Mouse (Mus musculus) right cerebral cortex, postnatal 10 days (tissue): ENCODE measurements around the gene Tpst2.

Source experiments
- DNase-seq, 2 experiments: peaks; one replicate each; pipeline ENCODE4 v3.0.0; 2021; ENCODE audit warnings: low spot score in 2 of 2

Tpst2 gene

DNA sequence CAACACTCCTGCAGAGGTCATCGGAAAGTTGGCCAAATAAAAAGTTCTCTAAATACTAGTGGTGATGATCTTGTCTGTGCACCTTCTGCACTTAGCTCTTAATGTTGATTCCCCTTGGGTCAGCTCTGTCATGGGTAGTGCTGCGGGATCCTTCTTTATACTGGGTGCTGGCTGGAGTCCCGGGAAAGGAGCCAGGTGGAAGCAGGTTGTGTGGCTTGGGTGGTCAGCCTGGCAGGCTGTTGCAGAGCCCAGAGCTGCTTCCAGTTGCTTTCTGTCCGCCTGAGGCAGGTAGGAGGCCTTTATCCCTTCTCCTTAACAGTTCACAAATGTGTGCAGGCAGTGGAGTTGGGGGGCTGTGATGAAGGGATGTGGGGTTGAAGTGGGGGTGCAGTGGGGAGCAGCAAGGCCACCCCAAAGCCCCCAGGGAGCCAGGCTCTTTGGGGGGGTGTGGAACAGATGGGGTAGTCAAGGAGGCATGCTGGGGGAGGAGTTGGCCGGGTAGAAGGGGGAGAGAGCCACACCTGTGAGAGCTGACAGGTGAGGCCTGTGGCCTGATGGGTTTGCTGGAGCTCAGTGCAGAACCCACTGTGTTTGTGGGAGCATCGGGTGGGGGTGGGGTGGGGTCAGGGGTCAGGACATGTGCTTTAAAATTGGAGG lies 5.8 kb downstream of the Tpst2 start:
- no peak for DNase-seq

DNA sequence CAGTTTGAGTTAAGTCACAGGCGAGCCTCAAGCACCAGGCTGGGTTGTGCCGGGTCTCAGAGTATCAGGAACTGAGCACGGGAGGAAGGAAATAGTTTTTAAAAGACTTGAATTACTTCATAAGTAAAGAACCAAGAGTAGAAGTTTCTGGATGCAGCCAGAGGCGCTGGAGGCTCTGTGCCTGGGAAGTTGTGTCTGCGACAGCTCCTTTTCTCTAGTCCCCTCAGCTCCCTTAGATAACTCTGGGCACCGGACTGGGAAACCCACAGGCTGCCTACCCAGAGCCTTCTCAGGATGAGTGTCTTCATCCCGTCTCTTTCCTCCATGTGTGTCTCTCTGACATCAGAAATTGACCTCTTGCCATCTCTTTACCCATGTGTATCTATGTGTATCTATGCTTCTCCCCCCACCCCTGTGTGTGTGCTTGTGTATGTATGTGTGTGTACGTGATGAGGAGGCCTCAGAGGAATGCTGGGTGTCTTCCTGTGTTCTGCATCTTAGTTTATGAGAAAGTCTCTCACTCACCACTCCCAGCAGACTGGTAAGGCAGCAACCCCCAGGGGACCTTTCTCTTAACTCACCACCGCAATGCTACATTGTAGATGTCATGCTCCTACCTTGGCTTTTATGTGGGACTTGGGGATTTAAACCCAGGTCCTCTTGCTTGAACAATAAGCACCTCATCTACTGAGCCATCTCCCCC lies 6.4 kb downstream of the Tpst2 start:
- DNase-seq, result no peak

DNA sequence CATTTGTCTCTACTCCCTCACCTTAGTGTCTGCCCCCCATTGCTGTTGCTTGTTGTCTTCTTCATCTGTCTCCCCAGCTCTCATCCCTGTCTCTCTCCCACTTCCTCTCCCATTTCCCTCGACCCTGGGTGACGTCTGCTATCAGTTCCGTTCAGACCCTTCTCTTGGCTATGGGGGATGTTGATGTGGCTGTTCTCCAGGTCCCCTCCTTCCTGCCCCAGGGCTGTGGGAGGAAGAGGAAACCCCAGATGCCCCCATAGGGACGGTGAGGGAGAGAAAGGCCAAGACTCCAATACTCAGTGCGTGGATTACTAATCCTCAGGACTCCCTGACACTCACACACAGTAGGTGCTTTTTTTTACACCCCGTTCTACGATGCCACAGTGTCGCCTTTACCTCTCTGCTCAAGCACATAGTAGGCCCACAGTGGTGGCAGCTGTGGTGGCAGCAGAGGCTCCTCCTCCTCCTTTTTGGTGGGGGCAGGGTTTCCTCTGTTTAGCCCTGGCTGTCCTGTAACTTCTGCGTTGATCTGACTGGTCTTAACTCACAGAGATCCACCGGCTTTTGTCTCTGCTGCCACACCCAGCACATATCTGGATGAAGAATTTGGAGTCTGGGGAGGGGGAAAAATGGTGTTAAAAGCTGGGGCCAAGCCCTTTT lies 7.2 kb downstream of the Tpst2 start:
- DNase-seq, result no peak

DNA sequence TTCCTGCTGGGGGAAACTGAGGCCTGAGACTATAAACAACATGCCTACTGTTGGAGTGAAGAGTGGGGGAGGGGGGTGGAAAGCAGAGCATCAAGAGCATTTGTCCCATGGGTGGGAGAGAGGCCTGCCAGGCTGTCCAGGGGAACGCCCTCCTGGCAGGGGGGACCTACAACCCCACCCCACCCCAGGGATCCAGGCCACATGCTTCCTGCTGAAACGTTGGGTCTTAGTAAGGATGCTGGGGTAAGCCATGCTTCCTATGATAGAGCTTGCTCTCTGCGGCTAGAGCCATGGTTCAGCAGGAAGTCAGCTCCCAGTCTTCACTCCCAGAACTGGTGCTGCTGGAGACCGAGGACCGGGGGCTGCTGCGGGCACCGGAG lies 7.7 kb downstream of the Tpst2 start:
- no peak for DNase-seq

DNA sequence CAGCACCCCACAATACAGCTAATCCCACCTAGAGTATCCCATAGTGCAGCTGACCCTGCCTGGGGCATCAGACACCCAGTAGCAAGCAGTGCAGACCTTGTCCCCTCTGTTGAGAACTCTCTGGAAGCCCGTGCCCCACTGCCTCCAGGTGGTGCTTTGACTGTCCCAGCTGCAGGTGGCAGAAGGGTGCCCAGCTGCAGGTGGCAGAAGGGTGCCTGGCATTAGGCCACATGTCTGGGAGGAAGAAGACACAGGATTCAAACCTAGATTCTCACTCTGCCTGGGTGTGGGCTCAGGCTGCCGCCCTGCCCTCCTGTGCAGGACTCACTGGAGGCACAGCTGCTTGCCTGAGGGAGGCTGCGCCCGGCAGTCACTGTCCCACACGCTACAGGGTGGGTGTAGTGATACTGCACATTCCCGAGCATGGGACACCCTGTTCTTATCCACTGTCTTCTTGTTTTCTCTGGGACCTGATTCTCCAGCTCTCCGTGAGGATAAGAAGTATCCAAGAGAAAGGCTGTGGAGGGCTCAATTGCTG lies 9.1 kb downstream of the Tpst2 start:
- no peak for DNase-seq

DNA sequence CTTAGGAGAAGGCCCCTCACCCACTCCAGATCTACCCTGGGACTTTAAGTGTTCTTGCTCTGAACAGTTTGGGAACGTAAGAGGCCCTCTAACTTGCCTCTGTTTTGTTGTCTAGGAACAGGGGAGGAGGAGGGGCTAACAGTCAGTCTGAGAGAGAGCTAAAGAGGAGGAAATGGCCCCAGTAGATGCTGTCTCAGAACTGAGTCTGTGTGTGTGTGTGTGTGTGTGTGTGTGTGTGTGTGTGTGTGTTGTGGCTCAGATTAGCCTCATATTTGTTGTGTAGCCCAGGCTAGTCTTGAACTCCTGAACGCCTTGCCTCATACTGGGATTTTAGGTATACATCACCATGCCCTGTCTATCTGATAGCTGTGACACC lies 10.1 kb downstream of the Tpst2 start:
- no peak for DNase-seq

DNA sequence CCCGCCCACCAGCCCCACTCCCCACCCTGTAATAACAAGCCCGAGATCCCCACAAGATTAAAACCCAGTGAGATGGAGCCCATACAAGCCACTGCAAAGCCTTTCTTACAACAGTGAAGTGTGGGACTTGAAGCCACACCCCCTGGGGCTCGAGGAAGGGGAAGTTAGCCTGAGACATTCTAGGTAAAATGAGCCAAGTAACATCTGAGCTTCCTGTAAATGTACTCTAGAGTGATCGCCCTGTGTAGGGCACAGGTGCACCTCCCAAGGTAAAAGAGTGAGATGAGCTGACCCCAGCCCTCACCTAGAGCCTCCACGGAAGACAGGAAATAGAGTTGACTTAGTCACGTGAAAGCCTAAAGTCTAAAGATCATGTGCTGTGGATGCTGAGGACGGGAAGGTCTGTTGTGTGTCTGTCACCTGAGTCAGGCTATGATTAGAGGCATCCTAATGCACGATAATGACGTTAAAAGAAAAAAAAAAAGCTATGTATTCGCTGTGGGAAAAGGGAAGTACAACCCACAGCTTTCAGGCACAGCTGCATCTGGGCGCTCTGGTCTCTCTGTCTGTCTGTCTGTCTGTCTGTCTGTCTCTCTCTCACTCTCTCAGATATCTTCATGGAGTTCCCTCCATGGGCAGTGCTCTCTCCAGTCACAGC lies 10.6 kb downstream of the Tpst2 start:
- no peak for DNase-seq

DNA sequence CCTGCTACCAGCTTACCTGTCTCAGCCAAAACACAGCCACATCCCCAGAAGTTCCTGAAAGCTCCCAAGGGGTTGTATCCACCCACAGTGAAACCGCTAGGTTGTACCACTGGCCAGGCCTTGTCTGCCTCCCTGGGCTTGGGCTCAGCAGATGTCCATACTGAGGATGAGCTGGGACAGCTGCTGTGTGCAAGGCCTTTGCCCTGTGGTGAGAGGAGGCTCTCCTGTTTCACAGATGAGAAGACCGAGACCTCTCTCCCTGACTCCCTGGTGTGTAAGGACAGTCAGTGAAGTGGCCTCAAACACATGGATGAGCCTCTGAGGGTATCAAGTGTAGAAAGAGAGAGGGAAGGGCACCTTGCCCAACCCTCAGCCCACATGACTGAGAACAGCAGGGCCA lies 11.2 kb downstream of the Tpst2 start:
- DNase-seq, result no peak

DNA sequence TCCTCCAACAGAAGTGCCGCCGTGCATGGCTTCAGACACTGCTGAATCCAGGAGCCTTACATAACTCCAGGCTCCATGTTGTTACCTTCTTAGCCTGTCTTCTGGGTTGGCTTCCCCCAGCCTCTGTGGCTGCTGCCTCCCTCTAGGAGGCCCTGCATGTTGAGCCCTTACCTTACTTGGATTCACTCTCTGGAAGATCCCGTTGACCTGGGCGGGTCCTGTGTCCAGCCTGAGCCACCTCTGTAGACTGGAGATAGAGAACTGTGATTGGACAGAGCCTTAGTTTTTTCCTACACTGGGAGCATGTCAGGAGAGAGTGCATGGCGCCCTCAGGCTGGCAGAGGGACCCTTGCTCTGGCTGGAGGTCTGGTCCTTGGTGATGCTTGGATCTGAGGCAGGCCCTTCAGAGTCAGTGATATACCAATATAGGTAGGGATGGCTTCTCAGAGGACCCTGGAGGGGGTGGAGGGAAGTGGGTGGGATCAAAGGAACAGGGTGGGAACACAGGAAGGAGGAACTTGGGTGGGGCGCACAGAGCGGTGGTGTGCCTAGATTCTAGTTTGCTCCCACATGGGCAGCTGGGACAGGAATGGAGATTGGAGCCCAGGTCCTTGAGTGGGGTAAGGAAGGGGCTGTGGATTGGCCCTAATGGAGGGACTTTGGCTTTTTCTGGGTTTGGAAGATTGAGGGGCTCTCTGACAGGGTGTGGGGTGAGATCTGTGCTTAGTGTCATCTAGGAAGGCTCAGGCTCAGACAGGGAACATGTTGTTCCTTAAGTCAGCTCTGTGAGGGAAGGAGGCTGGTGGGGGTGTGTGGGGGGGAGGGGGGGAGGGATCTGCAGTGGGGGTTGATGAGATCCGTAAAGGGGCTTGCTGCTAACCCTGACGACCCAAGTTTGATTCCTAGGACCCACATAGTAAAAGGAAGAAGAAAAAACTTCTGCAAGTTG lies 12.0 kb downstream of the Tpst2 start:
- DNase-seq, result no peak

DNA sequence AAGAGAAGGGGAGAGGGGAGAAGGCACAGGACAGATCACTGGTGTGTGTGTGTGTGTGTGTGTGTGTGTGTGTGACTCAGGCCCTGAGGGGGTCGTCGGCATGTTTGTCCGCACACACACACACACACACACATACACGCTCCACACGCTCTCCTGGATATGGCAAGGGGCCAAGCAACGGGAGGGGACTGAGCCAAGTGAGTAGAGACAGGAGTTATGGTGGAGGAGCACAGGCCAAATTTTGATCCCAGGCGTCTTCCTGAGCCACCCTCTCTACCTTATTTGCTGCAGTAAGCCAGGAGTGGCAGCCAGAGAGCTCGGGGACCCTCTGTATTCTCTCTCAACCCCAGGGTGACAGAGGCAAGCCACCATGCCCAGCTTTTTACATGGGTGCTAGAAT lies 12.7 kb downstream of the Tpst2 start:
- DNase-seq, result no peak

DNA sequence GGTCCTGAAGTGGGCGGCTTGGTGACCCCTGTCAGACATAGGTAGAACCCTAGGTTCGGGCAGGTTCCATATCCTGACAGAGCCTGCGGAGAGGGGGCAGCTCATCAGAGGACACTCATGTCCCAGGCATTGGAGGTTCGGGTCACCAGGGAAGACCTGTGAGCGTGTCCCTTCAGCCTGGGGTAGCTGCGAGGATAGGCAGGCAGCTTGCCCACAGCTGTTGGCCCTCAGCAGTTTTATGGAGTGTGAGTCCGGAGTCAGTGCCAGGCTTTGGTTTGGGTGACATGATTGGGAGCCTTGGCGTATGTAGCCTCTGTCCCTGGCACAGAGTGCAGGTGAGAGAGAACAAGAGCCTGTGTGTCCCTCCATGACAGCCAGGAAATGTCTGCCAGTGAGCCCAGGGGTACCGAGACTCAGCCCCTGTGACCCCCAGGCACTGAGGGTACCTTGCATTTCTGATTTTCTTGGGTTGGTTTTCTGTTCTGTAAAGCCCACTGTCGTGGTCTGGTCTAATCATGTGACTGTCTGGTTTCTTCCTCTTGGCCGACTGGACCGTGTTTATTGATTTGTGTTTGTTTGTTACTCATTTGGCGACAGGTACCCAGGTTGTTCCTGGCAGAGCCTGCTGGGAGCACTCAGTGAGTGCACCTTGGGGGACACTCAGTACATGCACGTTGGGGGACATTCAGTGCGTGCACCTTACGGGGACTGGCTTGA lies 13.5 kb downstream of the Tpst2 start:
- no peak for DNase-seq

DNA sequence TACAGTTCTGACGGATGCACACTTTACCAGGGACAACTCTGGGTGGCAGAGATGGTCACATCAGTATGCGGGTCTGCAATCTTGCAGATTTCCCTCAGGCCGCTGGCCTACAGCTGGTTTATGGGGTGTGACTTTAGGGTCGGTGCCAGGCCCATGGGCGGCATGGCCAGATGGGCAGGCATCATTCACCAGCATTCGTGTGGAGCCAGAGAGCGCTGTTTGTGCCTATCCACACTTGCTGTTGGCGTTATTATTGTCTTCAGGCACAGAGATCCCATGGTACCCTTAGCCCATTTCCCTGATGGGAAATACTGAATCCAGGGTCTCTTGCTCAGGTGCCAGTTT lies 14.0 kb downstream of the Tpst2 start:
- DNase-seq, result no peak

DNA sequence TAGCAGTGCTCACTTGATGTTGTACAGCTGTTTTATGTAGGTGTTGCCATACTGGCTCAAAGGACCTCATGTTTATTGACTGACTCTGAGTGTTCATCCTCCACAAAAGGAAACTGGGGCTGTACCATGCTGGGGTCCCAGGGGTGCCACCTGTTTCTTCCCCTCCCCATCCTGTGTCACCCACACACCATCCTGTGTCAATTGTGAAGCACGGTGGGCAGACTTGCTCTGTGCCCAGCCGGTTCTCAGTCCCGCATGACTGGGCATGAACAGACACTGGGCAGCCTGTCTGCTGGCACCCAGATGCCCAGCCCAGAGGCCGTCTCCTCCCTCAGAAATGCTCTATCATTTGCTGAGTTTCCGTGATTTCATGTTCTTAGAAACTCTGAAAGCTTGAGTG lies 15.4 kb downstream of the Tpst2 start:
- no peak for DNase-seq

DNA sequence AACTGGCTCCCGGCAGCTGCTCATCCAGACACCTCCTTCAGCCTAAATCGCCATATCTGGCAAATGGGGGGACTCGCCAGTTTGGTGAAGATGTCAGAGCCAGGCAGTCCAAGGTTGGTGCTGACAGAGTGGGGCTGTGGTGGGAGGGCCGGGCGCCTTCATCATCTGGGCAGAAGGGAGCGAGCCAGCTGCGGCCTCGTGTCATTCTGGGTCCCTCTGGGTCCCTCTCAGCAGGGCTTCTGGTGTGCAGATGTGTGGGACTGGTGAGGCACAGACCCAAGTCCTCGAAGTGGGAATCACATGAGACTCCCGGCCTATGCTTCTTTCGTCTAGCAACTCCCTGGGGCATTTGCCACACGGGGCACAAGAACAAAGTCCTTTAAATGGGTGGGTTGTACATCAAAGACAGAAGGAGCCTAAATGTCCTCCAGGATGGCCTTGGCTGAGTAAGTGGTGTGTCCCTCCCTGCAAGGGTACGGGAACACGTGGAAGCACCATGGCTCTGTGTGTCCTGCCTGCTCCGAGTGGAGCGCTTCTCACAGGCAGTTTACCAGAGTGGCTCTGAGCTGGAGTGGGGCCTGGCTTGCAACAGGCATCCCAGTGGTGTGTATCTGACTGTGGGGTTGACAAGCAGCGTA lies 16.0 kb downstream of the Tpst2 start:
- no peak for DNase-seq

DNA sequence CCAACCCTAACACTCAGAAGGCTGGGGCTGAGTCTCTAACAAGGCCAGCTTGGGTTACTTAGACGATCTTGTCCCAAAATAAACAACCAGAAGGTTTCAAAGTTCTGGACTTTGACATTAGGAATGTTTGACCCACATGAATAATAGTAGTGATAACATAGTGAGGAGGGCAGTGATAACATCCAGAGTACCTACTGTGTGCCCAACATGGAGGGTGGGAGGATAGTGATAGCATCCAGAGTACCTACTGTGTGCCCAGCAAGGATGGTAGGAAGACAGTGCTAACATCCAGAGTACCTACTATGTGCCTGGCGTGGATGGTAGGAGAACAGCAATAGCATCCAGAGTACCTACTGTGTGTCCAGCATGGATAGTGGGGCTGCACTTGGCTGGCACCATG lies 17.3 kb downstream of the Tpst2 start:
- DNase-seq, result no peak

DNA sequence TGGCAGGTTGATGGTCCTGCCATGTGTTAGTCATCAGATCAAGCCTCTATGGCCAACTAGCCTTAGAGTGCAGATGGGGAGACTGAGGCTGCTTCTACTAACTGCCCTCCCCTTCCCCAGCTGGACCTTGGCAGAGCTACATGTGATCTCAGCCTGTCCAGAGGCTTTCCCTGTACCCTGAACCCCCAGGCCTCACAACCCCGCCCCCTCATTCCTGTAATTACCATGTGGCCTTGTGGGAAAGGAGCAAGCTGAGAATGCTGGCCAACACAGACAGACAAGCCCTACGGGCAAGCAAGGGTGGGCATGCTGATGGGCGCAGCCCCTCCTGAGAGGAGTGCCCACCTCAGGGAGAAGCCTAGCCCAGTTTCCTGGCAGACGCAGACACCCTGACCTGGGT lies 18.2 kb downstream of the Tpst2 start:
- no peak for DNase-seq

DNA sequence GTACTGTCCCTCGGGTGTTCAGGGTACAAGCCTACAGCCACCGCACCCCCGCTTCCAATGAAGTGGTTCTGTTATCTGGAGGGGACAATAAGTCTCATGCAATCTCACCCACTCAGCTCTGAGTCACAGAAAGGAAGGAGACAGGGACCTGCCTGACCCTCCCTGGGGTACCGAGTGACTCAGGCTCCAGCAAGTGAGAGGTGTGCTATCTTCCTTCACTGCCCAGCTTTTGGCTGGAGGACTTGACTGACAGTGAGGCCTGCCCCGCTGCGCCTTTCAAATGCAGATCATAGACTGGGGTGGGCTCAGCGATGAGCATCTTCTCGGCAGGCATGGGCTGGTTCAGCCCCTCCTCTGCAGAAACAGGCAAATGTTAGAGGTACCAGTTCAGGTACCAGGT lies 18.7 kb downstream of the Tpst2 start:
- no peak for DNase-seq

DNA sequence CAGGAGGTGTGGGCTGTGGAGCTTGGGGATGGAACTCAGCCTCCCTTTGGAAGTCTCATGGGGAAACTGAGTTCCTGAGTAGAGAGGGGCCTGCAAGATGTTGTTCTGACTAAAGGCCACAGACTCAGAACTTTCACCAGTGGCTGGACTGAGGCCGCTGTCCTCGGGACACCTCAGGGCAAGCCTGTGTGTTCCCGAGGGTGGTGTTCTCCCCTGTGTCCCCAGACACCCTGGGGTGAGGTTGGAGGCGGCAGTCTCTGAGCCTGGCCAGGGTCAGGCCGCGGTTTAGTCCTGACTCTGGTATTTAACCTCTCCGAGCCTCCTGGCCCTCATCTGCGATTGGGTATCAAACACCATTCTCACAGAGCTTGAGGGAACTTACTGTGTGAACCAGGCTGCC lies 19.1 kb downstream of the Tpst2 start:
- no peak for DNase-seq

DNA sequence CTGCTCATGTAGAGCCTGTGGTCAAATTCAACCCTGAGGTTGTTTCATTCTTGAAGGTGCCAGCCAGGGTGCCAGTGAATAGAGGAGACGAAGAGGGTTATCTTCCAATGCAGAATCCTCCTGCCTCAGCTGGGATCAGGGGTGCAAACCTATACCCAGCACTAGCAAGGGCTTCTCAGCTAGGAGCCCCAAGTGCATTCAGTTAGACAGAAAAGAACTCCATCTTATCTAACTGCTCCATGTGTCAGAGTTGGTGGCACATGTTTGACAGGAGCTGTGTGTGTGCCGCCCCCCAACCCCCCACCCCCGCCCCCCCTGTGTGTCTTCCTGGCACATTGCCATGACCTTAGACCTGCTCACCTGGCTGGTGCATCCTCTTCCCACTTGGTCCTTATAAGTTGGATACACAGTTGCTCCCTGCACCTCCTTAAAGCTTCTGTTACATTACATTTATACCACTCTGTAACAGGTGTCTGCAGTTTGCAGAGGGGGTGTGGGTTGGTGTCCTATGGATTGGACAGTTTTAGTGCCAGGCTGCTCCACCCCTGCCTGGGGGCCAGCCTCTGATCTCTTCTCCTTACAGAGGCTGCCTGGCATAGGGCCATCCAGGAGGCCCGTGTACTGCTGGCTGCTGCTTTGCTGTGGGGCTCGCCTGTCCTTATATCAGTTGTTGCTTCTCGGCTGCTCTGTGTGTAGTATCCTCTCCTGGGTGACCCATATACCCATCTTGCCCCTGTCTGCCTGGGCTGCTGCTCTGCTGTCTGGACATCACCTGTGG lies 20.1 kb downstream of the Tpst2 start:
- no peak for DNase-seq

DNA sequence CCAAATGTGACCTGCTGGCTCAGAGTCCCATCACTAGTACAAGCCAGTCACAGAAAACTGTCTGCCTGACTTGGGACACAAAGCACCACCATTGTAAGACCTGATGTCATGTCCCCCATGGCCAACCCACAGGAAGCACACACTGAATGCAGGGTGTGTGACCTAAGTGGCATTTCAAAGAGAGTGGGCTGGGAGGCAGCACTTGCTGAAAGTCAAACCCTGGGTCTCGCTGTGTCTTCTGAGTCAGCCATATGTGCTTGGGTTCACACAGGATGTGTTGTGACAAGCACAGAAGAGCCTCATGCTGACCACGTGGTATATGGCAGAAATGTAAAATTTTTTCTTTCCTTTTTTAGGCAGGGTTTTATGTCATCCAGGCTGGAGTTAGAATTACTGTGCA lies 20.8 kb downstream of the Tpst2 start:
- DNase-seq, result no peak
